Mouse (Mus musculus): ENCODE data around the gene Enah. TPM values are rescaled to one million over a fixed set of nuclear protein-coding genes. Genes with fewer than 3 reads are reported as not detected.
A peak's percentile ranks its signal among the peaks of the same experiment; 100 is the strongest.

Gene Enah
- total RNA-seq, 2 experiments from 2014 or later = 164 to 179 TPM

- peak in 1 of 2 experiments; percentile 68 for DNase-seq (ENCODE audit: low spot score in 2 of 2)
Observed at GRCm38 (mm10) chr1:182028231-182029210, 8.7 kb upstream of the Enah start.

- no peak for DNase-seq (ENCODE audit: low spot score in 2 of 2)
Observed at GRCm38 (mm10) chr1:182027426-182027979, 7.7 kb upstream of the Enah start.

GRCm38 (mm10) chr1:182026821-182027220 lies 7.0 kb upstream of the Enah start:
- DNase-seq (ENCODE audit: low spot score in 2 of 2) = no peak

GRCm38 (mm10) chr1:182026120-182026519 lies 6.3 kb upstream of the Enah start:
- DNase-seq (ENCODE audit: low spot score in 2 of 2) = no peak

GRCm38 (mm10) chr1:182021691-182022299 lies 2.0 kb upstream of the Enah start:
- DNase-seq (ENCODE audit: low spot score in 2 of 2) = no peak

- DNase-seq (ENCODE audit: low spot score in 2 of 2) = no peak
Observed at GRCm38 (mm10) chr1:182020831-182021460, 1.2 kb upstream of the Enah start.

GRCm38 (mm10) chr1:182019266-182019925 lies 394 bp downstream of the Enah start:
- peak; percentile 40 to 44 for DNase-seq (ENCODE audit: low spot score in 2 of 2)

- DNase-seq (ENCODE audit: low spot score in 2 of 2) = peak in 1 of 2 experiments; percentile 46
Observed at GRCm38 (mm10) chr1:182018397-182019265, 1.2 kb downstream of the Enah start.

GRCm38 (mm10) chr1:182005831-182006230 lies 14.0 kb downstream of the Enah start:
- no peak for DNase-seq (ENCODE audit: low spot score in 2 of 2)

- no peak for DNase-seq (ENCODE audit: low spot score in 2 of 2)
Observed at GRCm38 (mm10) chr1:181998673-181999072, 21.1 kb downstream of the Enah start.

GRCm38 (mm10) chr1:181997791-181998190 lies 22.0 kb downstream of the Enah start:
- no peak for DNase-seq (ENCODE audit: low spot score in 2 of 2)

- DNase-seq (ENCODE audit: low spot score in 2 of 2) = no peak
Observed at GRCm38 (mm10) chr1:181993597-181993996, 26.2 kb downstream of the Enah start.

GRCm38 (mm10) chr1:181988367-181988766 lies 31.4 kb downstream of the Enah start:
- no peak for DNase-seq (ENCODE audit: low spot score in 2 of 2)

GRCm38 (mm10) chr1:181987226-181987625 lies 32.6 kb downstream of the Enah start:
- DNase-seq (ENCODE audit: low spot score in 2 of 2) = no peak

- DNase-seq (ENCODE audit: low spot score in 2 of 2) = no peak
Observed at GRCm38 (mm10) chr1:181985880-181986279, 33.9 kb downstream of the Enah start.

- DNase-seq (ENCODE audit: low spot score in 2 of 2) = no peak
Observed at GRCm38 (mm10) chr1:181984811-181985210, 35.0 kb downstream of the Enah start.

- no peak for DNase-seq (ENCODE audit: low spot score in 2 of 2)
Observed at GRCm38 (mm10) chr1:181980017-181980719, 39.6 kb downstream of the Enah start.

- no peak for DNase-seq (ENCODE audit: low spot score in 2 of 2)
Observed at GRCm38 (mm10) chr1:181975510-181975909, 44.3 kb downstream of the Enah start.

GRCm38 (mm10) chr1:181974897-181975296 lies 44.9 kb downstream of the Enah start:
- no peak for DNase-seq (ENCODE audit: low spot score in 2 of 2)

Measured in gastrocnemius, postnatal 4 days (tissue).